Mouse (Mus musculus): ENCODE measurements around the gene Arhgef10l. TPM values are rescaled to one million over a fixed set of nuclear protein-coding genes. Genes with fewer than 3 reads are reported as not detected.

The Arhgef10l gene
- total RNA-seq, 2 experiments from 2014 or later = 45.5 to 60.7 TPM

DNA sequence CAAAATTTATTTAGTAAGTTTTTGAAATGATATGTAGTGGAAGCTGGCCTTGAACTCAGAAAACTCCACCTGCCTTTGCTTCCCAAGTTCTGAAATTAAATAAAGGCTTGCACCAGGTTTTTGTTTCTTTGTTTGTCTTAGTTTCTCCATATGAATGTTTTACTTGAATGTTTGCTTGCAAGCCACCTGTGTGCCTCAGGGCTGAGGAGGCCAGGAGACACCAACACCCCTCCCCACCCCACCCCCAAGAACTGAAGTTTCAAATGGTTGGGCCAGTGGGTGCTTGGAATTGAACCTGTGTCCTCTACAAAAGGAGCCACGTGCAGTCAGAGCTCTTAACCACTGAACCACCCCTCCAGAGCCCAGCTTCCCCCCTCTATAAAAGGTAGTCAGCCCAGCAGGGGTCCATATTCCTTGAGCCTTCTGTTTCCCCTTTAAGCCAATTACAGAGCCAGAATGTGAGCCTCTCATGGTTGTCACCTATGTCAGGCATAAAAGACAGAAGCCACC, 28.8 kb upstream of the Arhgef10l start:
- DNase-seq (ENCODE audit: low spot score in 2 of 2) = no peak

DNA sequence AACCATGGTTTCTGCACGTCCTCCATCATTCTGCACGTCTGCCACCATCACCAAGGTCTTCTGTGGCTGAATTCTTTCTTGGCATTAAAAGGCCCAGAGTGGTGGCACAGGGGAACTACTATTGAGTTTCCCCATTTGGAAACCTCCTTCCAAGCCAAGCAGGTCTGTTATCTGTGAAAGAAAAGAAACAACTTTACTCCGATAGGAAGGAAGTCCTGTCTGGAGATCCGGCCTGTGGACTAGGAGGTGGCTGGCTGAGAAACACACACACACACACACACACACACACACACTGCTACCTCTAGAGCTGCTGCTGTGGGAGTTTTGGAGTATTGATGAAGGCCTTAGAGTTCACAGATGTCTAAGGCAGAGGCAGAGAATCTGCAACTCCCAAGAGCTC, 27.7 kb upstream of the Arhgef10l start:
- DNase-seq (ENCODE audit: low spot score in 2 of 2) = no peak

DNA sequence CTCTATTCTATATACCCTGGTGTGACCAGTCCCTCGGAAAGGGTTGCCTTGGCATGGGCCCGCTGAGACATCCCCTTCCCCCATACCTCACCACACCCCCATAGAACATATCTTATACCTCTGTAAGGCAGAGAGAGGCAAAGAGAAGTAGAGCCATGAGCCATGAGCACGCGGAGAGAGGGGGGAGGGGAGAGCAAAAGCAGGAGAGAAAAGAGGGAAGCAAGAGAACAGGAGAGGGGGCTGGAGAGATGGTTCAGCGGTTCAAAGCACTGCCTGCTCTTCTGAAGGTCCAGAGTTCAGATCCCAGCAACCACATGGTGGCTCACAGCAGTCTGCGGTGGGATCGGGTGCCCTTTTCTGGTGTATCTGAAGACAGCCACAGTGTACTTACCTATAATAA, 25.7 kb upstream of the Arhgef10l start:
- no peak for DNase-seq (ENCODE audit: low spot score in 2 of 2)

DNA sequence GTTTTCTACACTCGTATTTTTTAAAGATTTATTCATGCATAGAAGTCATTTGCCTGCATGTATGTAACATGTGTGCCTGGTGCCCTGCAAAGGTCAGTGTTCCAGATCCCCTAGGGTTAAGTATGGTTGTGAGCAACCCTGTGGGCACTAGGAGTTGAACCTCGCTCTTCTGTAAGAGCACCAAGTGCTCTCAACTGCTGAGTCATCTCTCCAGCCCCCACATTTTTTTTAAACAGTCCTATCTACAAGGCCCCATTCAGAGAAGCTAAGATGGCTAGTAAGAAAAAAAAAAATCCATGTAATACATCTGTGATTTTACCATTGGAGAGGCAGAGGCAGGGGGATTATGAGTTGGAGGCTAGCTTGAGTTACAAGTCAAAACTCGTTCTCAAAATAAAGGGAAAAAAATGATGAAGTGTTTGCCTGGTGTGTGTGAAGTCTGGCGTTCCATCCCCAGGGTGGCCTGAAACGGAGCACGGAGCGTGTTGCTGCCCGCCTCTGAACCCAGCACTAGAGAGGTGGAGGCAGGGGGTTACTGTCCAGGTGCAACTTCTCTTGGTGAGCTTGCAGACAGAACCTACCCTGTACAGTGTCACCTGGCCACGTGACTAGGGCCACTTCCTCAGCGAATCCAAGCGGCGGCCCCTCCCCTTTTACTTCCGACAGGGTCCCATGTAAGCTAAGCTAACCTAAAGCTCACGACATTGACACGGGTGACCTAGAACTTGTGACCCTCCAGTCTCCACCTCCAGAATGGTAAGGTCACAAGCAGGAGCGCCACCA, 24.3 kb upstream of the Arhgef10l start:
- no peak for DNase-seq (ENCODE audit: low spot score in 2 of 2)

DNA sequence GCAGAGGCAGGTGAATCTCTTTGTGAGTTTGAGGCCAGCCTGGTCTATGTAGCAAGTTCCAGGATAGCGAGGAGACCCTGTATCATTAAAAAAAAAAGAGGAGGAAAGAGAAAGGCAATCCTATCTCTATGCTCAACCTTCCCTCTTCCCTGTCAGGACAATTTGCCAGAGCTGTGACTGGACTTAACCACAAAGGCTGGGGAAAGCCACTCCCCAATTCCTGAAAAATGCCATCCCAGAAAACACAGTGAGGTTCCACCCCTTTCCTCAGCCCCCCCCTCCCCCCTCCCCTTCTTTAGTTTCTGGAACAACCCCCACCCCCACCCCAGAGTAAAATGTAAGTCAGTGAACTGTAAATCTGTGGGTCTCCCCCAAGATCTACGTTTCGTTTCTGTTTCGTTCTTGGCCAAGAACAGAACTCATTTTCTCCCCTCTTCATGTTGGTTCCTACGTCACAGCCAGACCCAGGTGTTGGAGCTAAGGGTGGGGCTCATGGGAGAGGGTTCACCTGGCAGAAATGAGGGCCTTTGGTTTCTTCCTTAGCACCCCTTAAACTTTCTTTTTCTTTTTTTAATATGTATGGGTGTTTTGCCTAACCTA, 23.1 kb upstream of the Arhgef10l start:
- no peak for DNase-seq (ENCODE audit: low spot score in 2 of 2)

DNA sequence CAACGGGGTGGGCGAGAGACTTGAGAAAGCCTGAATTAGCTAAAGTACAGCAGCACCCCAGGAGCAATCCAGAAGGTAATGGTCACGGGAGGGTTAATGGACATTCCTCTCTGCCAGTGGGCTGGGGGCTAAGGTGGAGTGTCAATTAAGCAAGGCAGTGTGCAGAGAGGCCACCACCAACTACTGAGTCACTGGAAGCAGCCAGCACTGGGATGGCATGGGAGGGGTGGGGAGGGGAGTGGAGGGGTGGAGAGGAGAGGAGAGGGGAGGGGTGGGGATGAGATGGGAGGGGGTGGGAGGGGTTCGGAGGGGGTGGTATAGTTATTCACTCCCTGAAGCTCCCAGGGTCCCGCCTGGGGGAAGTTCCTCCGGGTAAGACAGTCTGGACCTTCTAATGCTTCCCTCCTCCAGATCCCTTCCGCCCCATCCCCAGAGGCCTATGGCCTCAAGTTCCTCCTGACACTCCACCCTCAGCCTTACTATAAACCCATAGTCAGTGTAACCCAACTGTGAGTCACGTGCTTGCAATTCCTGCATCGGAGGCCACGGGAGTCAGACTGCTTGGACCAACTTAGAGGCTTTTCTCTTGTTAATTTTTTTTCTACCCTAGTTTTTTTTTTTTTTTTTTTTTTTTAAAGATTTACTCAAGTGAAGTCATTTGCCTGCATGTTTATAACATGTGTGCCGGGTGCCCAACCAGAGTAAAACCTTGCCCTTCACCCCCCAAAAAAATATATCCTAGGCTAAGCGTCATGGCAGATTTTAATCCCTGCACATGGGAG, 22.4 kb upstream of the Arhgef10l start:
- no peak for DNase-seq (ENCODE audit: low spot score in 2 of 2)

DNA sequence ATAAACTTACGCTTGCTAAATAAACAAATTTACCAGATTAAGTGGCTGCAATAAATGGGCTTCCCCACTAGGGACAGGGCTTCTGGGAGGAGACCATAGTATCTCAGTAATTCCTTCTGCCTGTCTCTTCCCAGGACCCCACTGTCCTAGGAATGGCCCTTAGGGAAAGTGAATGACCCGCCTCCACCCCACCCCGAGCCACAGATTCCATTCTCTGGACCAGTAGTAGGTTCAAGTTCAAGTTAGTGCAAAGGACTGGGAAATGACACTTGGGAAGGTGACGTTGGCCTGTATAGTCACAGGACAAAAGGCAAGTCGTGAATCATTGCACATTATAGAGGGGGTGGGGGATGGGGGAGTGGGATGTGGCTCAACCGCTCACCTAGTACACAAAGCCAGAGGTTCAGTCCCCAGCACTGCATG, 19.1 kb upstream of the Arhgef10l start:
- no peak for DNase-seq (ENCODE audit: low spot score in 2 of 2)

DNA sequence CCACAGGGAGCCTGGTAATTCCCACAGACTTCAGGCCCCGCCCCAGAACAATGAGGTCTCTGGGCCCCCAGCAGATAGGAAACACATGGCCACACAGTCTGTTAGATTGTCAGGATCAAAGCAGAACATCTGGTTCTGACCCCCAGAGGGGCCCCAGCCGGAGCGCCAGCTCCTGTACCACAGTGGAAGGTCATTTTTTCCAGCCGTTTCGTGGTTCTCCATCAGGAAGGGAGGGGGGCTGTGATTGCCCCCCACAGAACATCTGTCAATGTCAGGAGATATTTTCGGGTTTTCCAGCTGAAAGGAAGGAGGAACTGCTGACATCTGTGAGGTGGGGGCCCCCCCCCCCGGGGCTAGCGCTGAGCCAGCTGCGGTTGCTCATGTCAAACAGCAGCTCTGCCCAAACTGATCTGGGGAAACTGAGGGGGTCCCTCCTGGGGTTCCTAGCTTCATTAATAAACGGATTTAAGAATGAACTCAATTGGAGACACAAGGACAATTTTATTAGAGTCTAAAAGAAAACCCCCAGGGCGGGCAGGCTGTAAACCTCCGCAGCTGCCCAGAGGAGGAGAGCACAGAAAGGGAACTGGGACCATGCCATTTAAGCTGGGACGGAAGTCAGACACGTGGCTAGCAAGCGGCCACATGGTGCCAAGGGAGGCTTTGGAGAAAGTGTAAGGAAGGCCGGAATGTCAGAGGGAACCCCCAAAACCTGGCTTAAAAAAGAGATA, 18.5 kb upstream of the Arhgef10l start:
- DNase-seq (ENCODE audit: low spot score in 2 of 2) = no peak

DNA sequence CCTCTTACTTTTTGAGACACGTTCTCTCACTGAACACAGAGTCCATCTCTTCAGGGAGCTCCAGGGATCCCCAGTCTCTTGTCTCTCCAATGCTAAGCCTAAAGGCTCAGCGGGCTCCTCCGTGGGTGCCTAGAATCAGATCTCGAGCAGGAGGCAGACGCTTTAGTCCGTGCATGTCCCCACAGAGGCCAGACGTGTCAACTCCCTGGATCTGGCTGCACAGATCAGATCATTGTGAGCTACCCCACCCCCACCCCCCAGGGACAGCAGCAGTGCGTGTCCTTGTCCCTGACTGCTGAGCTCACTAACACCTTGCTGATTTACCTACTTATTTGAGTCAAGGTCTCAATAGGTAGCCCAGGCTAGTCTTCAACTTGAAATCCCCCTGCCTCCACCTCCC, 17.8 kb upstream of the Arhgef10l start:
- no peak for DNase-seq (ENCODE audit: low spot score in 2 of 2)

DNA sequence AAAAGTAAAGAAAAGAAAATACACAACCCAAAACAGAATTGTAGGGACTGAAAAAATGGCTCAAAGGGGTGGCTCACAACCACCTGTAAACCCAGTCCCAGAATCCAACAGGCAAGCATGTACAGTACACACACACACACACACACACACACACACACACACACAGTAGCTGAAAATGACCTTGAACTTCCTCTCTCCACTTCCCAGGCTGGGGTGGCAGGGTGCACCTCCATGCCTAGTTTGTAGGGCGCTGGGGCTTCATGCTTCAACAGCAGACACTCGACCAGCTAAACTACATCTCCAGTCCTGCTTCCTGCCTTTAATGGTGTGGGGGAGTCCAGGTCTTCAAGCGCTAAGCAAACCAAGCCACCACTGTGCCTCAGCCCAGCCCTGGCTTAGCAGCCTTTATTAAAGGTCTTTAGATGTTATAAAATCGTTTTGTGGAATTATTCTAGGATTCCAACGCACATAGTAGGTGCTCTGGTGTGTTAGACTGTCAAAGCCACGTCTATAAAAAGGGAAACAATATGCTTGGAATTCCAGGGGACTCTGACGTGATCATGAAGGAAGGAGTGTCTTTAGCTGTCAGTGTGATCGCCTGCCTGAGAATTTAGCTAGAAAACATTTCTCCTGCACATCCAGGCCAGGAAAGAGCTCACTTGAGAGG, 15.1 kb upstream of the Arhgef10l start:
- no peak for DNase-seq (ENCODE audit: low spot score in 2 of 2)

DNA sequence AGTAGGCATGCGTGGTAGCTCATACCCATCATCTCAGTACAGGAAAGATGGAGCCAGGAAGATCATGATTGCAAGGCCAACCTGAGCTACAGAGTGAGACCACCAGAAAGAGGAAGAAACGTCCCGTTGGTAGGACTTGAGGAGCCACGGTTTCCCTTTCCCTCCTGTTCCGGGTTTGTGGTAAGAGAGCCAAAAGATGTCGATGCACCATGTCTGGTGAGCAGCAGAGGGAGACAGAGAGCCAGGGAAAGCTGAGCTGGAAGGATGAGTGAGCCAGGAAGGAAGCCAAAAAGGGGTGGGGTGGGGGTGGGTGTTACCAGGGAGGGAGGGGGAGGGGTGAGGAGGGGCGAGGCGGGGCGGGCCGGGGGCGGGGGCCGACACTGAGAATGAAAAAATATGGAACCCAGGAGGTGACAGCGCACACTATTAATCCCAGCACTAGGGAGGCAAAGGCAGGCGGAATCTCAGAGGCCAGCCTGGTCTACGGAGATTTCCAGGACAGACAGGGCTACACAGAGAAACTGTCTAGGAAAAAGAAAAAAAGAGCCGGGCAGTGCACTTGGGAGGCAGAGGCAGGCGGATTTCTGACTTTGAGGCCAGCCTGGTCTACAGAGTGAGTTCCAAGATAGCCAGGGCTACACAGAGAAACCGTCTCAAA, 14.0 kb upstream of the Arhgef10l start:
- peak; percentile 89 for DNase-seq (ENCODE audit: low spot score in 2 of 2)

DNA sequence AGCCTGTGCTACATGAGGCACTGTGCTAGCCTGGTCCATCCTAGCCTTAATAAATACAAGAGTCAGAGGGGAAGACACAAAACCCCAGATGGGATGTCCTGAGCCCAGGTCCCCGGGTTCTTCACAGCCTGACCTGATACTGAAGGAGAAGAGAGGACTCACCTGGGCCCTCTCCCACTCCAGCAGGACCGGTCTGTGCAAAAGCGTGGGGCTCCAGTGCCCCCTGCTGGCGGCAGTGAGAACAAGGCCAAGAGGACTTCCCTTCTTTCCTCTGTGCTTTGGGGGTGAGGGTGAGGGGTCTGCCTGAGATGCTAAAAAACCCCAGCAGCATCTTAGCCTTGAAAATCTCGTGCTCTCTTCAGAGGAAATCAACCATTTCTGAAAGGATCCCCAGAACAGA, 13.2 kb upstream of the Arhgef10l start:
- DNase-seq (ENCODE audit: low spot score in 2 of 2) = peak in 1 of 2 experiments; percentile 62

DNA sequence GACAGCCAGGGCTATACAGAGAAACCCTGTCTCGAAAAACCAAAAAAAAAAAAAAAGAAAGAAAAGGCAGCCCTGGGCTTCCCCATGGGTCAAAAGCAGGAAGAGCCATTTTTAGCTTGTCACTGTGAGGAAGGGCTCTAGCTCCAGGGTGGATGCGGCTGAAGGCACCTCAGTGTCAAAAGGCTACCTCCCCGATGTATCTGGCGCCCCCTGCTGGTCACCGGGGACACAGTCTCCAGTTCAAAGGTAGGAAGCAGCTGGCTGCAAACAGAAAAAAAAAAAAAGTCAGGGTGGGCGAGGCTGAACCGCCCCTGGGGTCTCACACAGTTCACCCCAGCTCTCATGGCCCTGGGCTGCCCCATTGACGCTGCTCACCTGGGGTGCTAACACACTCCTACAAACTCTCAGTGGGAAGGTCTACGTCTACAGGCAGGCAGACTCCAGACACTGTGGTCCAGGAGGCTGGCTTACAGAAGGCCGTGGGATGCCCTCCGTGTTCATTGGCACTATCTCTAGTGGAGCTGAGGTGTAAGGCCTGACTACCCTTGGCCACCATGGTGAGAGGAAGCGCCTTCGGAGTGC, 8.6 kb upstream of the Arhgef10l start:
- DNase-seq (ENCODE audit: low spot score in 2 of 2) = peak; percentile 85 to 88

DNA sequence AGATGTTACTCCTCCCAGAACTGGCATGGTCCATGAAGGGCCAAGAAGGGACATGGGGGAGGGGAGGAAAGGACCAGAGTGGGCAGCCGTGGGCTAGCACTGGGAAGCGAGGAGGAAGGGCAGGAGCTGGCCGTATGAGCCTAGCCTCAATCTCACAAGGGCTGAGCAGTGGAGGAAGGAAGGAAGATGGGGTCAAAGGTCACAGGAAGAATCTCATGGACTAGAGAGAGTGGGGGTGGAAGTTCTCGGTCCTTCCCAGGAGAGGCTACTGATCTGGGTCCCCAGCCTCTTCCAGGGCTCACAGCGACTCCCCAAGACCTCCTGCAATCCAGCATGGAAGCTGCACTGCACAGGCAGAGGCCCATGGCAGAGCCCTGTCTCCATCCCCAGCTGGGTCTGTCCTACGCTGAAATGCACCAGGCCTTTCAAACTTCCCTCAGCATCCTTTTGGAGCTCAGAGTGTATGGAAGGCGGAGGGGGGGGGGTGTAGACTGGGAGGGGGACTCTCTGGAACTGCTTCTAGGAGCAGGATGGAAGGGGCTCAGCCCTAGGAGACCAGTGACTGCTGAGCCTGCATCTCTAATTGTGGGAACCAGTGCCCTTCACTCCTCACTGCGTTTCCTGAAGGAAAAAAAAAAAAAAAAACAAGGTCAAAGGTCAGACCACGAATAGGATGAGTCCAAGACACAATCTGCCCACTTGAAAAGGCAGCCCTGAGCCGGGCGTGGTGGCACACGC, 7.9 kb upstream of the Arhgef10l start:
- no peak for DNase-seq (ENCODE audit: low spot score in 2 of 2)

DNA sequence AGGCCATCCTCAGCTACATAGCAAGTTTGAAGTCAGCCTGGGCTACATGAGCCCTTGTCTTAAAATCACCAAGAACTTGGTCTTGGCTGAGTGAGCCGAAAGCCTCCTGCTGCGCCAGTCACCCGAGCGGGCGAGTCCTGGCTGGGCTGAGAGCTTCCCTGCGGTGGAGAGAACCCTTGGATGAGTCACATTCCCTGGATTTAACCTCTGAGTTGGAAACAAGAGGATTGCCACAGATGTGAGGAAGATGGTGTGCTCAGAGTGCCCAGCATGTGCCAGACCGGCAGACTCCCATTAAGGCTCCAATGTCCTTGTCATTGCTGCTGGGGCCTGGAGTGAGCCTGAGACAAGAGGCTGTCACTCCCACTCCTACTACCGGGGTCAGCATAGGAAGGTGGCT, 2.0 kb upstream of the Arhgef10l start:
- no peak for DNase-seq (ENCODE audit: low spot score in 2 of 2)

DNA sequence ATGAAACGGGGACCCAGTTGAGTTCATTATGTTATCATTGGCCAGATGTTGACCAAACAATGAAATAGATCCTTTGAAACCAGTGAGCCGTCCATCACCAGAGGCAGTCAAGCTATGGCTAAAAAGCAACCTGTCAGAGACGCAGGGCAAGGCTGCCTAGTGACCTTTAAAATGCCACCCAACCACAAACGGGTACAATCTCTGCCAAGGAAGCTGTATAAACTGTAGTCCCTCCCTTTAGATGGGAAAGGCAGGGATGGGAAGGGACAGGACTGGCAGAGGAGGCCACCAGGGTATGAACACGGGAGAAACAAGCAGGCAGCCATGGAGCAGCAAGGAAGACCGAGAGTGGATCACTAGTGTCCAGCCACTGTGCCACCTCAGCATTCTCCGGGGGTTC, 759 bp downstream of the Arhgef10l start:
- DNase-seq (ENCODE audit: low spot score in 2 of 2) = no peak

DNA sequence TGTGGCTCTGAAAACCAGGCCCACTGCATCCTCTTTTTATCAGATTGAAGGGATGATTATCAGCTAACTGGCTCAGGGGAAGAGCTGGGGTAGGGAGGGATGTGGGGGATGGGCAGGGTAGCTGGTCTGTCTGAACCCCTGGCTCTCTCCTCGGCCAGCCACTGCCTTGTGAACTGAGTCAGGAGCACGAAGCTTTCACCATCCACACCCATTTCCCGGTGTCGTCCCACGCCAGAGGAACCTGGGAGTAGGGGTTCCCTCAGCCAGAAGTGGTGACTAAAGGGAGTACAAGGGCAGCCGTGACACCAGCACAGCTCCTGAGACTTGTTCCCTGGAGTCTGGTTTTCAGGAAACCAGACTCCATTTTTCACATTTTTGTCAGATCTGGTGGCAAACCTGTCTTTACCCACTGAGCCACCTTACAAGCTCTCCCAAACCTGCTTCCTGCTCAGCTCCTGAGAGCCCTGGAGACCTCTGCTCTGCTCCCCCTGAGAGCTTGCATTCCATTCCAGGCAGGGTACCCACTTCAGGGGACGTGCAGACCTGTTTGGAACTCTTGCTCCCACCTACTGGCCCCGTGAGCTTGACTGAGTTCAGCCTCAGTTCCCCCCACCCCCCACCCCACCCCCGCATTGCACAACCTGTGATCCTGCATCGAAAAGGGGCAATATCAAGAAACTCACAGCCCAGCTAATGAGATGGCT, 2.8 kb downstream of the Arhgef10l start:
- DNase-seq (ENCODE audit: low spot score in 2 of 2) = no peak

DNA sequence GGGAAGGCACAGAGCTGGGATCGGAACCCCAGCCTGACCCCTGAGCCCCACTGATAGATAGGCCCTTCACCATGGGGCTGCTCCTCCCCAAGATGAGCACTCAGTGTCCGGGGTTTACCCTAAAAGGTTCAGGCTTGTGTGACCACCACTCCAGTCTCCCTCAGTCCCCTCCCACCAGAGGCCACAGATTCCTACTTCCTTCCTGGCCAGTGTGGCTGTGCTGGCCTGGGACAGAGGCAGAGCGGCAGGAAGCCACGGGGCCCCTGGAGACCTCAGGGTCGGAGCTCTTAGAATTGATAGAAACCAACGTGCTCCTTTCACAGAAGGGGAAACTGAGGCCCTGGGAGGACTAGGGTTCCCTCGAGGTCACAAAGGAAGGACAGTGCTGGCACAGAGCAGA, 3.4 kb downstream of the Arhgef10l start:
- DNase-seq (ENCODE audit: low spot score in 2 of 2) = no peak
